Mouse (Mus musculus) CD8-positive naive resting alpha-beta T cell, adult 57 days (primary cell): Measurements from ENCODE around the gene Acox1. TPM values are rescaled to one million over a fixed set of nuclear protein-coding genes. Genes with fewer than 3 reads are reported as not detected.

Source experiments
- total RNA-seq: library from RNA; stranded (reverse); gene quantifications from one replicate; pipeline ENCODE4 v1.2.4, GENCODE M21; 2023

Acox1 gene
- 35.3 TPM for total RNA-seq

DNA sequence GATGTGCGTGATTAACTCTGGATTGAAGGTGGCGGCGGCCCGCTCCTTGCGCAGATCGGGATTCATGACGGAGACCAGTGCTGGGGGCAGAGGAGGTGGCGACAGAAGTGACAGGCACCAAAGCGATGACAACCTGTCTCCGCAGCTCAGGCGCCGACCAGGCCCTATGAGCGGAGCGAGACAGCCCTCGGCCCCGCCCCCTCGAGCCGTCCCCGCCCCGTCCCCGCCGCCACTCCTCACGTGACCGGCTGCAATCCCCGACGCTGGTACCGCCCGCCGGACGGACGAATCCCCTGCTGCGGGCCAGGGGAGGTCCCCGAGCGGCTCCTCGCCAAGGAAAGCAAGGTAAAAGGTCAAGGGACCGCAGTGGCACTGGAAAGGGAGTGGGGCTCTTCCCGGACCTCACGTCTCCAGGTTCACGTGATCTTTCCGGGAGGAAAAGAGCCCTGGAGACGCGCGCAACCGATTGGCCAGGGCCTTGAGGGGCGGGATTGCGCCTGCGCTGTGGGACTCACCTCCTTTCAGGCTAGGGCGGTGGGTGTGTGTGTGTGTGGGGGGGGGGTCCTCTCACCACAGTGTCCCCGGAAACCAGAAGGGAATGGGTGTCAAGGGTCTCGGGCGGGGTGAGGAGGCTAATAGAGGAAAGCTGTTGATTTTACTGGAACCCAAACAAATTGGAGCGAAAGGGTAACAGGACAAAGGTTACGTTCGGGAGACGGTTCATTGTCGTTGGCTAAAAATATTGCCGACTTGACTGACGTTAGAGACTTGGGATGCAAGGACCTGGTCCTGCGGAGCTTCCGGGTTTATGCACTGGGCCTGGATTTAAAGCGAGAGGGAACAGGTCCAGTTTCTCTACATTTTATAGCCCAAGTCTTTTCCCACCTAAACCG, at the start of gene Acox1, which contains the start of gene Ten1:
TSS of gene Acox1 (minus strand) at position 407 of the 893 bp plus-strand sequence.
TSS of gene Ten1 (plus strand) at position 217 of the 893 bp plus-strand sequence.

DNA sequence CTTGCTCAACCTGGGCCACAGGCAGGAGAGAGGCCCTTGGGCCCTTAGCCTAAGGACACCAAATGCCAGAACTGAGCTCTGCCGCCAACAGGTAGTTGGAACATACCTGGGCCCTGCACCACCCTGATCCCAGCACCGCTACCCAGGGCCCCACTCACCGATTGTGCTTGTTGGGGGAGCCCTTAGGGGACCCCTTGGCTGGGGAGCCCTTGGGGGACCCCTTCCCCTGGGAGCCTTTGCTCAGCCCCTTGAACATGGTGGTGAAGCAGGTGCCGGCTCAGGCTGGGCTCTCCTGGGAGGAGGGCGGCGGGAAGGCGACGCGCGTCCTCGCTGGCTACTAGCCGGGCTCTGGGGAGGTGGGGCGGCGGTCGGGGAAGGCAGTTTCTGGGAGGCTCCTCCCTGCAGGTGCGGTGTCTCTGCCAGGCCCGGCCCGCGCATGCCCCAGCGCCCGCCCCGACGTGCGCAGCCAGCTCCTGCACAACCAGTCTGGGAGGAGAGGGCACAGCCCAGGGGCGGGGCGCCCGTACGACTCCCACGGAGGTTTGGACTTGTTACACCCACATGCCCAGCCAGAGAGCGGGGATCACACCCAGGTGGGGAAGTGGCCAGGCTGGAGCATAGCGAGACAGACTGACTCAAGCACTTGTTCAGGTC, 39.0 kb upstream of the Acox1 start, which contains the start of gene Evpl:
TSS of gene Evpl (minus strand) at position 336 of the 654 bp plus-strand sequence.

DNA sequence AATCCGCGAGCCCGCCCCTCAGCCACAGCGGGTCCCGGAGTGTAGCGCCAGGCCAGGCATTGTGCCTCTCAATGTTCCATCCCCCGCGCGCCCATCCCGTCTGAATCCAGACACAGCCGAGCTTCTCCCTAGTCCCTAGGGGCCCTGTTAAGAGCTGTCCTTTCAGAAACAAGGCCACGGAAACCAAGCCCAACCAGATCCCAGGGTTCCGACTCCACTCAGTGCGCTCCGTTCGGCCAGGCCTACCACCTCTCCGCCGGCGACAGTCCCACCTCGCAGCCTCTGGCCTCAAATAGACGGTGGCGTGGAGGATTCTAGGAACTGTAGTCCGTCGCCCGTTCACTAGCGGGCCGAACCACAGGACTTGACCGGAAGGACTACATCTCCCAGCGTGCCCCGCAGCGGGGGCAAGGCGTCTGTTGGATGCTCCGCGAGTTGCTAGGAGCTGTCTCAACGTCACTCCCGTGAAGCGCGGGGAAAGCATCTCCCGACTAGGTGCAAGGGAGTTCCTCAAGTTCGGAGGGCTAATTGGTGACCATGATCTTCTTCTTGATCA, 30.9 kb downstream of the Acox1 start, which contains the start of gene Fbf1:
TSS of gene Fbf1 (minus strand) at position 283 of the 556 bp plus-strand sequence.

DNA sequence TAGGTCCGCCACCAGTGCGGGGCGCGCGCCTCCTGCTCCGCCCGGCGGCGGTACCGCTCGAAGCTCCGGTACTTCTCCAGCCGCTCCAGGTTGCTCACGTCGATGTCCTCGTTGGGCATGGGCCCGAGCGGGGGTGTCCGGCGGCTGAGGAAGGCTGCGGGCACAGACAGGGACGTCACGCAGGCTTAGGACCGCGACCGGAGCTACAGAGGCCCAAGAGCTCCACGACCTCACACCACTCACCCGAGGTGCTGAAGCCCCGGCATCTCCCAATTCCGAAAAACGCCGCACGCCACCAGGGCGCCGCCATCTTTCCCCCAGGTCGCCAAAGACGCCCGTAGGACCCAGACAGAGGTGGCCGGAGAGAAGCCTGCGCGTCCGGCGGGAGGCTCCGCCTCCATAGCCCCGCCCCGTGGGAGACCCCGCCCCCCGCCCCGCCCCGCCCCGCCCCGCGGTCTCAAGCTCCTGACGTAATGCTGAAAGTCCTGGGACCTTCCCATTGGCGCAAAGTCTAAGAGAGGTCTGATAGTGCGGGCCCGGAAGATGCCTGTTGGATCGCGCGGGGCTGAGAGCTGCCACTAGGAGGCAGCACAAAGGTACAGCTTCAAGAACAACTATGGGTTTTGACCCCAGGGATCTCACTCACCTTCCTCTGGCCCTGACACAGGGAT, 60.2 kb downstream of the Acox1 start, which contains the start of gene Mrpl38:
TSS of gene Mrpl38 (minus strand) at position 401 of the 671 bp plus-strand sequence.

DNA sequence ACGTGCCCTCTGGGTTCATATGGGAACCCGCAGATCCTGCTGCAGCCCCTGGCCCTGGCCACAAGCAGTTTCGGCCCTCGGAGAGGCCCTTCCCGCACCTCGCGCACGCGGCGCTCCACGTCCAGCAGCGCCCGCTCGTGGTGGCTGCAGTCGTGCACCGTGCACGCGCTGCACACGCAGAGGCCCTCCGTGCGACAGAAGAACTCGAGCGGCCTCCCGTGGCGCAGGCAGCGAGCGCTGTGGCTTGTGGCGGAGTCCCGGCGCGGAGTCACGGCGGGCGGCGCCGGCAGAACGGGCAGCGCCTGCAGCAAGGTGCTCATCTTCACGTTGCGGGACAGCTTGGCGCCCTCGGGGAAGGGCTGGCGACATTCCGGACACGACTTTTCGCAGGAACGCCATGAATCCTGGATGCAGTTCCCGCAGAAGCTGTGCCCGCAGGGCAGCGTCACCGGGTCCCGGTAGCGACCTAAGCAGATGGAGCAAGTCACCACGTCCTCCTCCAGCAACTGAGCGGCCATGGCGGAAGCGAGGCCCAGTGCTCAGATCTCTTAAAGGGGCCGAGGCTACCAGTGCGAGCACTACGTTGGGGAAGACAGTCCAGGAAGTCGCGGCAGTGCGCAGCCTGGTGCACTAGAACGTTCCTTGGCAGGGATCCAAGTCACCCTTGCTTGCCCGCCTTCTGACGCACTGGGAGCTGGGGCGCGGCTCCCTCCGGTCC, 68.2 kb downstream of the Acox1 start, which contains the start of gene Trim65:
TSS of gene Trim65 (minus strand) at position 641 of the 718 bp plus-strand sequence.

DNA sequence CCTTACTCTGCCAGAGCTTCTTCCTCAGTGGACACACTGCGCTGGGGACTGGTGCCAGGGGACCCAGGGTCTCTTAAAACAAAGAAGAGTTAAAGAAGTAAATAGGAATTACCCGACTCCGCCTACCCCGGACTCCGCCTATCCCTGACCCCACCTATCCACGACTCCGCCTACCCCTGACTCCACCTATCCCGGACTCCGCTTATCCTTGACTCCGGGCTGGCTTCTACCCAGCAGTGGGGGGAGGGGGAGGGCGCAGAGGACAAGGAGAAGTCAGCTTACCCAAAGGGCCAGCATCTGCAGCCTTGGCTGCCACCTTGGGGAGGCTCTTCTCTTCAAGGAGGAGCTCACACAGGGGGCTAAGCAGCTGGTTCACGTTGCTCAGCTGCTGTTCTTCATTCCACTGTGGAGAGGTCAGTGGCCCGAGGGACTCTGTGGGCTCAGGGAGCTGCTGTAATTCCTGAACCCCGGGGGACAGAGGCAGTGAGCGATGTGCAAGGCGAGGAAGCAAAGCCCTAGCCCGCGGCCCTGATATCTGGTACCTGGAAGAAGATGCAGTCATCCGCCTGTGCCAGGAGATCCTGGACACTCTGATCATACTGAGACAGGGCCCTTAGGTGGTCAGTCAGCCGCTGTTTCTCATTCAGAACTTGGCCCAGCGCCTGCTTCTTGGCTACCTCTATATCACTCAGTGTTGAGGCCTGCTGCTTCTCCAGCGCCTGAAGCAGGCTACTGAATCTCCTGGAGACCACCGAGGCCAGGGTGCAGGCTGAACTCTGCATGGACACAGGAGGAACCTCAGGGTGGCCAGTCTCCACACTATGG, 71.5 kb downstream of the Acox1 start, which contains the start of gene Trim47:
TSS of gene Trim47 (minus strand) at position 55 of the 825 bp plus-strand sequence.

Other genes with a start within 250 kb of the Acox1 start
- not detected for gene Itgb4, start 224.3 kb downstream of the Acox1 start, total RNA-seq
- 21.6 TPM for gene Galk1, start 186.3 kb downstream of the Acox1 start, total RNA-seq
- 1,697 TPM for gene H3f3b, start 171.1 kb downstream of the Acox1 start, total RNA-seq
- gene Unk, start 168.7 kb downstream of the Acox1 start, total RNA-seq, result 80.3 TPM
- 83.7 TPM for gene Unc13d, start 121.1 kb downstream of the Acox1 start, total RNA-seq
- gene Wbp2, start 112.0 kb downstream of the Acox1 start, total RNA-seq, result 162 TPM
- gene Trim47, start 71.8 kb downstream of the Acox1 start, total RNA-seq, result 1.2 TPM
- 30.8 TPM for gene Trim65, start 67.9 kb downstream of the Acox1 start, total RNA-seq
- gene Mrpl38, start 60.2 kb downstream of the Acox1 start, total RNA-seq, result 58.7 TPM
- gene Fbf1, start 30.9 kb downstream of the Acox1 start, total RNA-seq, result 31.6 TPM
- 37.4 TPM for gene Ten1, start 190 bp downstream of the Acox1 start, total RNA-seq
- 0.21 TPM for gene Evpl, start 39.0 kb upstream of the Acox1 start, total RNA-seq
- gene Srp68, start 75.2 kb upstream of the Acox1 start, total RNA-seq, result 62.3 TPM
- not detected for gene Galr2, start 81.9 kb upstream of the Acox1 start, total RNA-seq
- 53.4 TPM for gene Exoc7, start 108.2 kb upstream of the Acox1 start, total RNA-seq
- gene Foxj1, start 136.4 kb upstream of the Acox1 start, total RNA-seq, result not detected
- gene Rnf157, start 214.0 kb upstream of the Acox1 start, total RNA-seq, result 10.5 TPM
- 101 TPM for gene Ubald2, start 235.0 kb upstream of the Acox1 start, total RNA-seq